Mouse (Mus musculus) E14TG2a.4 (cell line): ENCODE data around the gene March8.

Experiments used
- CTCF ChIP-seq: conservative IDR thresholded peaks from 2 replicates; pipeline ENCODE4 v1.5.1; 2014; ENCODE audit warnings: low read length
- NANOG ChIP-seq: IDR thresholded peaks from 2 replicates; pipeline ENCODE4 v1.6.1; 2014; ENCODE audit warnings: borderline replicate concordance, low read length, mixed read lengths
- POU5F1 ChIP-seq: IDR thresholded peaks from 2 replicates; pipeline ENCODE4 v1.6.1; 2014; ENCODE audit warnings: low read length, borderline replicate concordance

- TF ChIP-seq CTCF: no peak
- TF ChIP-seq POU5F1: no peak
- no peak for TF ChIP-seq NANOG
These were observed 67.4 kb downstream of the March8 start for GRCm38 (mm10) chr6:116405243-116405642.
